Mouse (Mus musculus): Measurements from ENCODE around the gene Bbof1.

Gene Bbof1

DNA sequence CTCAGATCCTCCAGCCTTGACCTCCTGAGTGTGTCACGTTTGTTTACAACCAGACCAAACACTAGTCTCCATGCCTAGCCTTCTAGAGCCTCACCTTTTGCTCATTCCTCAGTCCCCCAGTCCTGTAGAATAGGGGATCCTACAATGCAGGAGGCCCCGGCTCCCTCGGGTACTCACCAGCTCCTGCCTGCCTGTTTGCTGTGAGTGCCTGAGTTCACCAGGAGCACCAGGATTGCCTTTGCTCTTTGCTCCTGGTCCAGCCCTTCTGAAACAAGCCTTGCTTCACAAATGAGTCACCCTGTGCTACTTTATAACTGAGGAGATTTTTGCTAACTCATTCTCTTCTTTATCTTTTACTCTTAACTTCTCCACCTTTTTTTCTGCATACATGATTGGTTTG, 8.2 kb upstream of the Bbof1 start:
- DNase-seq: no peak

DNA sequence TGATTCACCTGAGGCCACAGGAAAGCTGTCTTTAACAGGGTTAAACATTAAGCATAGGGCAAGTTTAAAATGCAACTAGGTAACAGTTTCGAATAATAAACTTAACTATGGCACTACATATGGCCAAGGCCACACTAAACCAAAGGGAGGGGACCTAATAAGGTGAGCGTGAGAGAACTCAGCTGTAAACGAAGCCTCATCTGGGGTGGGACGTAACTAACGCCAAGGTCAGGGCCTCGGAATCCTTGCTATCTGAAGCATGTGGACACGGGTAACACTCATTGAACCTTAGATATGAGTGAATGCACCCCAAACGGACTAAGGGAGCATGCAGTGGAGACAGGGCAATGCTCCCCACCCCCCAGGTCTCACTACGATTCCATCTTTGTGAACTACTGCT, 5.9 kb upstream of the Bbof1 start:
- no peak for DNase-seq

- DNase-seq: no peak
Measured at GRCm38 (mm10) chr12:84404541-84404940, 4.3 kb upstream of the Bbof1 start.

- no peak for DNase-seq
Measured at GRCm38 (mm10) chr12:84407259-84407658, 1.6 kb upstream of the Bbof1 start.

- DNase-seq: peak; percentile 56
Measured at GRCm38 (mm10) chr12:84407874-84408818, 725 bp upstream of the Bbof1 start.

GRCm38 (mm10) chr12:84416834-84417604, 8.1 kb downstream of the Bbof1 start, which contains the start of gene Rnf113a2:
Rnf113a2 (plus strand) TSS chr12:84417196.
- peak; percentile 77 for DNase-seq

GRCm38 (mm10) chr12:84417605-84417922, 8.7 kb downstream of the Bbof1 start:
- DNase-seq: no peak

DNA sequence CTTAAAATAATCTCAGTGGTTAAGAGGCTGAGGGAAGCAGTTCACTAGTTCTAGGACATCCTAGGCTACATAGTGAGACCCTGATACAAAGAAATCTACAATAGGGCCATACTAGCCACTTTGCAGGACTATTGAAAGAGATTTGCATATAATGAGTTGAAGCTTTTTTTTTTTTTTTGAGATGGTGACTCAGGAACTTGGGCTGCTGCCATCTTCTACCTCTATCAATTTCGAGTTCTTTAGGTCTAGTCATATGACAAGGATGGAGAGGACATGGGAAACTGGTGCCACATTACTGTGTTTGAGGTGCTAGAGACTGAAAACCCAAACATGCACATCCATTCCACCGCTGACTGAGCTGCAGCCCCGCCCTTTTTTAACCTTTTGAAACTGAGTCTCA, 15.1 kb downstream of the Bbof1 start:
- no peak for DNase-seq

DNA sequence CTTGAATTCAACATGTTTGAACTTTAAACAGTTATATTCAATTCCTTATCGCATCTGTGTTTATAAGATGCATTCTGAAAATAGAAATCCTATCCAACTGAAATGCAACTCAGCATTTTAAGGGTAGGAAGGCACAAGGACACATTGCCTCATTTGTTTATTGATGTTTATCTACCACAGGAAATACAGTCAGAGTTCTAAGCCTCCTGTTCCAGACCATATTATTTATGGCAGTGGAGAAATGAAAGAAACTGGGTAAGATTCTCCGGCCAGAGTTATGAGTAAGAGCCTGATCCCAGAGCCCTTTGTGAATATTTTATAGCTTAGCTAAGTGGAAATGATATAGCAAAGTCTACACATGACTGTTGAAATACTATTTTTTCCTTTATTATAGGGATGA, 21.0 kb downstream of the Bbof1 start:
- DNase-seq: no peak

- DNase-seq: no peak
Measured at GRCm38 (mm10) chr12:84438697-84439096, 29.8 kb downstream of the Bbof1 start.

GRCm38 (mm10) chr12:84442526-84442925, 33.7 kb downstream of the Bbof1 start:
- DNase-seq: no peak

DNA sequence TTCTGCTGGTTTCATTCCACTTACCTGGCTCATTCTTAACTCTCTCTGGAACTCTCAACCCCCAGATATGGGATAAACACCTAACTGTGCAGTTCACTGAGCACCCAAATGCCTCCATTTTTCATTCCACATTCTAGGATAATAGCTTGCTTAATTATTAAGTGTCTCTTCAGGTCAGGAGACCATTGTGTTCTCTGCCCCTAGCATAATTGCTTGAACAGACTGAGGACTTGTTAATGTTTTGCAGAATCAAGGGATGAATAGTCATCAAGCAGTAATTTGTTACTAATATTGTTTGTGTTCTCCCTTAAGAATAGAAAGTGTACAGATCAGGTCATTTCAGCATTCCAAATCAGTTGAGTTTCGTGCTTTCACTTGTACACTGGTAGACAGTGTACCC, 38.5 kb downstream of the Bbof1 start:
- DNase-seq: no peak

DNA sequence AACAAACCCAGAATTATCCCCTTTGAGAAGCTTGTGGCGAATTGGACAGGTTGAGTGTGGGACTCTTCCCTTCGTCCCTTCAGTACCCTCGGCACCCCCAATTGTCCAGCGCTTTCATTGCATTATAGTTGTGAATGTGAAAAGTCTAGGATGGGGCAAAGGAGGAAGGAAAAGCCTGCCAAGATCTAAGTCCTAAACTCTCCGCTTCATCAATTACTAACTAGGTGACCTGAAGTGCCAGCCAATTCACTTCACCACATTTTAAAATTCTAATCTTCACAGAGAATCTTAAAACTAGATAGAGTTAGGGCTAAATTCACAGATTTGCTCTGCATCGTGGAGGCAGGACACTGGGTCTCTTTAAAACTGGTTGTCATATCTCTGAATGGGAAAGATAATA, 39.3 kb downstream of the Bbof1 start:
- no peak for DNase-seq

DNA sequence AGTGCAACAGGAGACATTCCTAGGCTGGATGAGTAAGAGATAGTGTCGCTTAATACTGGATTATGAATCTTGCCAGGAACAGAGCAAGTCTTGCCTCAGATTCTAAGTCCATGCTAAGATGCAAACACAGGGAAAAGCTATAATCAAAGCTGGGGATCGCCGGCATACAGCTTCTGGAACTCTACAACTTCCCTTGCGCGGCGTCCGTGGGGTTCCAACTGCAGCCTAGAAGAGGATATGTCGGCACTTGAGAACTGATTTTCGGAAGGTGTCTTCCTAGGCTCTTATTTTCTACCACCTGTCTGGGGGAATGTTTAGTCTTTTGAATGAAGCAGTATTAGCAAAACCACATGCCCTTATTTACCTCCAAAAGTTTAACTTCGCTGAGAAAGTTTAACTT, 41.0 kb downstream of the Bbof1 start:
- DNase-seq: peak; percentile 38

DNA sequence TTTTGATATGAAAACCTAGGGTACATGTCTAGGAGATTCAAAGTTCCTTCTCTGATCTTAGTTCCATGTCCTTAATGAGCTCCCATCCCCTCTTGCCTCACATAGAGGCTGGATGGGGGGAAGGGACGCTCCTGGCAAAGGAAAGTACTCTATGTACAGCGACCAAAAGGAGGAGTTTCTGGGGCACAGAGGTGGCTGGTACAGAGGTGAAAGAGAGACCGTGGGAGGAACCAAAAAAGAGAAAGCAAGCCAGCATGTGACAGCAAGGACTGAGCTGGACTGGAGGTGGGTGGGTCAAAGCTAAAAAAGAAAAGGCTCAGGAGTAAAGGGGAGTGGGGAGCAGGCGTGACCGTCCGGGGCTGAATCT, 41.5 kb downstream of the Bbof1 start:
- DNase-seq: no peak

- DNase-seq: peak; percentile 100
Measured at GRCm38 (mm10) chr12:84450718-84451646, 42.1 kb downstream of the Bbof1 start, which contains the start of the genes Aldh6a1 and Lin52. Aldh6a1 (minus strand) TSS chr12:84451004. Lin52 (plus strand) TSS chr12:84451422.

DNA sequence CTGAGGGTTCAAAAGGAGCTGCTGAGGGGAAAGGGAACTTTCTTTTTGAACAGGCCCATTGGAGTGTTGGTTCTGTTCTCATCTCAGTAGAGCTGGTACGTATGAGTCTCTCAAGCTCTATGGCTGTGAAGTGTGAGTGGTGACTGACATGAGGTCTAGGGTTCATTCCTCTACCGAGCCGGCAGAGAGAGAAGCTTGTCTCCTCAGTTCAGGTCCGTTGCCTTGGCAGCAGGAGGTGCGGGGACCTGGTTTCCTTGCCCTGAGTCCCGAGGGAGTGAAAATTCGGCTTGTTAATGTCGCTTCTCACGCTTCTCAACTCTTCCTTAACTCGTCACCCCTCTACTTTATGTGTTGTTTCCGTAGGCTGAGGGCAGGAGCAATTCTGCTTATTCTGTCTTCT, 42.9 kb downstream of the Bbof1 start:
- no peak for DNase-seq

GRCm38 (mm10) chr12:84456911-84457310, 48.0 kb downstream of the Bbof1 start:
- DNase-seq: peak; percentile 22

DNA sequence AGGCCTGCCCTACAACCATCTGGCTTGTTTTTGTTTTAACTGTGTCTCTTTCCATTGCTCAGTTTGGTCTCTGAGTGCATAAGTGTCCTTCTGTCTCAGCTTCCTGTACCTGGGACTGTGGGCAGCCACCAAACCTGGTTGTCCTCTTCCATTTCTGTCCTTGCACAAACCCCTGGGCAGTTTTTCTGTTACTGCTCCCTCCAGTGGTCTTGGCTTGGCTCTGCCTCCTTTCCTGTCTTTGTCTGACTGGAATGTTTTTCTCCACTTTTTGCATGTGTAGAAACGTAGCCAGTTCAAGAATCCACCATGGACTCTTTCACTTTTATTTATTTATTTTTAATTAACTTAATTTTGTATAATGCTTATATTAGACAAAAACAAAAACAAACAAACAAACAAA, 51.0 kb downstream of the Bbof1 start:
- no peak for DNase-seq

DNA sequence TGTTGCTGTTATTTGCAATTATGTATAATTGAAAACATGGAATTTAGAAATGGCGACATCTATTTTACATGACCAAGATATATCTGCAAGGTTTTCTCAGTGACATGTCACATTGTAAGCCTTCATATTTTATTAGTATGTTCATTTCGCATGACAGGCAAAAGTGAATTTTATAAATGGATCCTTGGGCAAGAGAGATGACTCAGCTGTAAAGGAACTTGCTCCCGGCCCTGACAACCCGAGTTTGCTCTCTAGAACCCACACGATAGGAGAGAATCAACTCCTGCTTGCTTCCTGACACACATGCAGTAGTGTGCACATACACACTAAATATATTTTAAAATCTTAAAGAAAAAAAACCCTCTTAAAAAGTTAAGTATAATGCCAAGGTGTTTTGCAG, 52.5 kb downstream of the Bbof1 start:
- DNase-seq: no peak

GRCm38 (mm10) chr12:84462856-84463255, 54.0 kb downstream of the Bbof1 start:
- DNase-seq: no peak

DNA sequence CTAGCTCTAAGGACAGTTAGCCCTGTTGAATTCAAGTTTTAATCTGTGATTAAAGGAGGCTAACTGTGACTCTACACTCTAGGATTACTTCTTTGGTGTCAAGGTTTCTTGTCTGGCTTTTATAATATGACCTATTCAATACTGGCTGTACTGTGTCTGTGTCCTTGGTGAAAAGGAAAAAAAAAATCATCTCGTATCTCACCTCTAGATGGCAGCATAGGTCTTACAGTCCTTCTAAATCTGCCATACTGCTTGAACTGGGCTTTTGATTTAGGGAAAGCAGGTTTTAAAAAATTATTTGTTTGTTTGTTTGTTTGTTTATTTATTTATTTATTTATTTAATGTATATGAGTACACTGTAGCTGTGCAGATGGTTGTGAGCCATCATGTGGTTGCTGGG, 59.8 kb downstream of the Bbof1 start:
- peak; percentile 76 for DNase-seq

DNA sequence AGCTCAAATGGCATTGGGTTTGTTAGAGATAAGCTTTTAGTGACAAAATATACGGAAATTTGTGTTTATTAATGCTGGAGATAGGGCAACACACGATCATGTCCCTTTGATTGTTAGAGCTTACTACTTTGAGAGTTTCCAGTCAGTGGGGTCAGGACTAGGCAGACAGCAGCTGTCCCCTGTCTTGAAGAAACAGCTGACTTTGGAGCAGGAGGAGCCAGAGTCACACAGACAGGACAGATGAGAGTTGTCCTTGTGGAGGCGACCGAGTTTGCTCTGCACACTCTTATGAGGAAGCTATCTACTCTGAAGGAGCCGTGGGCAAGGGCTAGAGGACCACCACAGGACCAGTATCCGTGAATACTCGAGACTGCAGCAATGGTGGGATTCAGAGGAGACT, 70.1 kb downstream of the Bbof1 start:
- no peak for DNase-seq
